Mouse (Mus musculus) G1E (cell line): ENCODE measurements at regions not wholly inside any gene's neighbourhood (a gene's known extent, or its start where the extent isn't known, plus 50 kb on each side); places are given as distances from the start of the nearest gene placed in this dataset.

ENCODE experiments used
- ATAC-seq: 2 replicates; pipeline ENCODE4 v1.8.0; 2016; ENCODE audit warnings: mild to moderate bottlenecking; ENCODE audit not compliant: insufficient number of reproducible peaks, poor library complexity, low FRiP score, severe bottlenecking; ENCODE audit errors: extremely low read depth
- DNase-seq: peaks from one replicate; pipeline ENCODE4 v3.0.0; 2012; ENCODE audit warnings: low spot score
- H3K27me3 ChIP-seq: 2 replicates; pipeline ENCODE4 v1.6.1; 2012; ENCODE audit warnings: mild to moderate bottlenecking, low read length, inconsistent platforms; ENCODE audit not compliant: insufficient read depth
- H3K36me3 ChIP-seq: replicated peaks from 2 replicates; pipeline ENCODE3; 2012; ENCODE audit warnings: mild to moderate bottlenecking, inconsistent platforms
- H3K4me1 ChIP-seq: 2 replicates; pipeline ENCODE4 v1.6.1; 2012; ENCODE audit warnings: low read depth, low read length, inconsistent platforms, mixed read lengths; ENCODE audit not compliant: insufficient read depth
- H3K4me3 ChIP-seq: 2 replicates; pipeline ENCODE4 v1.5.1; 2012; ENCODE audit warnings: low read depth, mild to moderate bottlenecking, inconsistent platforms, low read length, moderate library complexity, mixed read lengths
- H3K9me3 ChIP-seq: replicated peaks from 2 replicates; pipeline ENCODE4 v1.6.1; 2012; ENCODE audit warnings: inconsistent platforms
- CTCF ChIP-seq: IDR thresholded peaks from 2 replicates; pipeline ENCODE4 v1.5.1; 2012; ENCODE audit warnings: low read depth, low read length, inconsistent platforms, mixed read lengths
- GATA1 ChIP-seq: IDR thresholded peaks from 2 replicates; pipeline ENCODE4 v1.6.1; 2012; ENCODE audit warnings: borderline replicate concordance, low read length, inconsistent platforms, mixed read lengths
- GATA2 ChIP-seq: IDR thresholded peaks from 2 replicates; pipeline ENCODE4 v1.6.1; 2012; ENCODE audit warnings: low read depth, low read length, inconsistent platforms, borderline replicate concordance
- POLR2AphosphoS5 ChIP-seq: IDR thresholded peaks from 2 replicates; pipeline ENCODE4 v1.6.1; 2012; ENCODE audit warnings: low read depth, low read length, inconsistent platforms; ENCODE audit not compliant: insufficient replicate concordance
- TAL1 ChIP-seq: conservative IDR thresholded peaks from 2 replicates; pipeline ENCODE4 v1.6.1; 2012; ENCODE audit warnings: low read depth, low read length, inconsistent platforms, mixed read lengths

DNA sequence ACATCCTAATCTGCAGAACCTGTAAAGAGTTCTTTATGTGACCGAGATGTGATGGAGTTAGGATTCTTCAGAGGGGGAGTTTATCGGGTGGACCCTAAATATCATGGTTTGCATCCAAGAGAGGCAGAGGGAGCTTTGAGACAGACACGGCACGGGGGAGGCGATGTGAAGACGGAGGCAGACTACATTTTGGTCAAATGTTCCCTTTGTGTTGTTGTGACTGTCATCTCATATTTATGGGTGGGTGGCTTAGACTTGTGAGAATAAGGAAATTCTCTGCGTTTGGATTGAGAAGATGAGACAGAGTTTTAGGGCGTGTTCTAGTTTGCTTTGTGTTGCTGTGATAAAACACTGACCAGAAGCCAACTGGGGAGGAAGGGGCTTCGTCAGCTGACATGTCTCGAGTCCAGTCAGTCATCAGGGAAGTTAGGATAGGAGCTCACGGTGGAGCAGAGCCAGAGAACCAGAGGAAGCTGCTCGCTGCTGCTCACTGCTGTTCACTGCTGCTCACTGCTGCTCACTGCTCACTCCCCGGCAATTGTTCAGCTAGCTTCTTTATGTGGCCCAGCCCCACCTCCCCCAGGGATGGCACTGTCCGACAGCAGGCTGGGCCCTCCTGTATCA, 259.0 kb upstream of the Cnr1 start:
- TF ChIP-seq TAL1: no peak
- Histone ChIP-seq H3K4me3 (no peak overlapping the region), H3K9me3 (no peaks in the 10 kb centered on the region), H3K36me3 (no peaks in the 10 kb centered on the region), H3K4me1 (no peaks in the 10 kb centered on the region), H3K27me3 (no peaks in the 10 kb centered on the region)
- ATAC-seq (no peak), DNase-seq (no peak)

- Histone ChIP-seq H3K36me3 (no peaks in the 10 kb centered on the region), H3K27me3 (no peaks in the 10 kb centered on the region), H3K4me3 (no peak overlapping the region), H3K9me3 (no peaks in the 10 kb centered on the region), H3K4me1 (no peaks in the 10 kb centered on the region)
- no peak for DNase-seq
- no peak for ATAC-seq
- TF ChIP-seq GATA2: no peak
- TF ChIP-seq TAL1: no peak
- TF ChIP-seq GATA1: no peak
- no peak for TF ChIP-seq CTCF
- TF ChIP-seq POLR2AphosphoS5: no peak
These were observed 256.0 kb upstream of the Cnr1 start for GRCm38 (mm10) chr4:33668431-33668830.

GRCm38 (mm10) chr4:33675044-33675443, 249.3 kb upstream of the Cnr1 start:
- TF ChIP-seq GATA1: no peak
- TF ChIP-seq TAL1: no peak
- no peak for TF ChIP-seq POLR2AphosphoS5
- TF ChIP-seq GATA2: no peak
- TF ChIP-seq CTCF: no peak
- Histone ChIP-seq H3K36me3 (no peaks in the 10 kb centered on the region), H3K4me3 (no peak overlapping the region), H3K9me3 (no peaks in the 10 kb centered on the region), H3K27me3 (no peaks in the 10 kb centered on the region), H3K4me1 (no peaks in the 10 kb centered on the region)
- ATAC-seq: no peak
- no peak for DNase-seq

- DNase-seq (no peak), ATAC-seq (no peak)
- Histone ChIP-seq H3K4me1 (no peaks in the 10 kb centered on the region), H3K4me3 (no peak overlapping the region), H3K9me3 (no peaks in the 10 kb centered on the region), H3K27me3 (no peaks in the 10 kb centered on the region), H3K36me3 (no peaks in the 10 kb centered on the region)
- TF ChIP-seq CTCF: no peak
- TF ChIP-seq GATA2: no peak
- no peak for TF ChIP-seq TAL1
- no peak for TF ChIP-seq GATA1
- TF ChIP-seq POLR2AphosphoS5: no peak
These were observed 245.0 kb upstream of the Cnr1 start for GRCm38 (mm10) chr4:33679351-33679750.

DNA sequence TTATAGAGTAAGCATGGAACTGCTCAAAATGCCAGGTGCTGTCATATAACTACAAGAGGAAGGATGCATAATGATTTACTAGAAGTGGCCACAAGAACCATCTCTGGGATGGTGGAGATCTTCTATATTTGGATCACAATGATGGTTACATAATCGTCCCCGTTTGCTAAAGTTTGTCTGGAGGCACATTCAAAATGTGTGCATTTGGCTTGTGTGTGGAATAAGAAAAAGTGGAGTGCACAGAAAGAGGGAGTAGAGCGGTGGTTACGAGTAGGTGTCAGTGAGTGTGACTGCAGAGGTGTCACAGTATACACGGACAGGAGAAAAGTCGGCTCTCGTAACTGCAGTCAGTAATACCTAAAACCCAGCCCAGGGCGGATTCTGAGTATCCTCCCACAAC, 238.3 kb upstream of the Cnr1 start:
- no peaks in the 10 kb centered on the region for H3K4me1 ChIP-seq
- H3K4me3 ChIP-seq: no peak overlapping the region
- ATAC-seq: no peak

GRCm38 (mm10) chr4:33687434-33687833, 237.0 kb upstream of the Cnr1 start:
- Histone ChIP-seq H3K9me3 (no peaks in the 10 kb centered on the region), H3K4me1 (no peaks in the 10 kb centered on the region), H3K36me3 (no peaks in the 10 kb centered on the region), H3K27me3 (no peaks in the 10 kb centered on the region), H3K4me3 (no peak overlapping the region)
- no peak for DNase-seq
- TF ChIP-seq GATA2 (no peak), TAL1 (no peak), CTCF (no peak), GATA1 (no peak), POLR2AphosphoS5 (no peak)
- ATAC-seq: no peak

More for the DNA sequence above, 238.3 kb upstream of the Cnr1 start:
- Histone ChIP-seq H3K27me3 (no peaks in the 10 kb centered on the region), H3K9me3 (no peaks in the 10 kb centered on the region), H3K36me3 (no peaks in the 10 kb centered on the region)
- DNase-seq: no peak
- TF ChIP-seq POLR2AphosphoS5 (no peak), TAL1 (no peak), GATA2 (no peak), GATA1 (no peak)

- Histone ChIP-seq H3K4me3 (no peak overlapping the region), H3K36me3 (no peaks in the 10 kb centered on the region), H3K4me1 (no peaks in the 10 kb centered on the region), H3K27me3 (peaks cover 2% of the 10 kb centered on the region; the same call in 1 of the 2 replicates), H3K9me3 (no peaks in the 10 kb centered on the region)
- no peak for ATAC-seq
- no peak for TF ChIP-seq POLR2AphosphoS5
- no peak for DNase-seq
These were observed 231.0 kb upstream of the Cnr1 start for GRCm38 (mm10) chr4:33693441-33693840.
